ENCODE assay signal across 23 mouse cellular contexts in genomic region chr11:116659027-116659621, GRCm38 (mm10). TPM values are rescaled to one million over a fixed set of nuclear protein-coding genes. Genes with fewer than 3 reads are reported as not detected.
DNase-seq lines count a peak whose midpoint lies in the region; ATAC-seq and TF ChIP-seq lines count a peak whose summit lies in the region.
"Had no signal": no experiment of that assay in that cellular context is flagged by ENCODE, and none has a peak within 500 bp of the region (broad histone marks: within the 10 kb centered on the region; RNA-seq: fewer than 3 reads in every experiment).

No protein-coding gene starts in this region.

- no peak overlapping the region for H3K27ac ChIP-seq in cerebellum, adult 2 months (ENCODE audit: insufficient read depth, low read length)
- H3K27ac ChIP-seq in heart, embryonic 10.5 days, result 0 out of 2 replicates have a peak overlapping the region, but pooled peaks have one; percentile 23
- H3K27ac ChIP-seq in midbrain, embryonic 10.5 days (replicated peaks), result peak overlapping the region; percentile 81
- no peak overlapping the region for H3K27ac ChIP-seq in midbrain, embryonic 14.5 days (replicated peaks; ENCODE audit: low read depth, low read length)
- no peak overlapping the region; the same call in 1 of the 2 replicates for H3K27ac ChIP-seq in liver, embryonic 11.5 days (ENCODE audit: low read depth, low read length)
- H3K27ac ChIP-seq: macrophage had no signal

- H3K4me1 ChIP-seq in cerebellum, adult 2 months (ENCODE audit: control insufficient read depth, insufficient read depth, low read length), result peaks cover 61% of the 10 kb centered on the region
- peaks cover 83% of the 10 kb centered on the region for H3K4me1 ChIP-seq in heart, embryonic 10.5 days
- H3K4me1 ChIP-seq in midbrain, embryonic 10.5 days, result peaks cover 69% of the 10 kb centered on the region
- peaks cover 33% of the 10 kb centered on the region for H3K4me1 ChIP-seq in midbrain, embryonic 14.5 days (ENCODE audit: control insufficient read depth, insufficient read depth, low read length)
- peaks cover 36% of the 10 kb centered on the region for H3K4me1 ChIP-seq in liver, embryonic 11.5 days (replicated peaks; ENCODE audit: control insufficient read depth, insufficient read depth, low read length)

- no peaks in the 10 kb centered on the region for H3K36me3 ChIP-seq in heart, embryonic 10.5 days
- no peaks in the 10 kb centered on the region for H3K36me3 ChIP-seq in midbrain, embryonic 10.5 days
- H3K36me3 ChIP-seq in midbrain, embryonic 14.5 days (ENCODE audit: control insufficient read depth, insufficient read depth, low read length), result no peaks in the 10 kb centered on the region
- no peaks in the 10 kb centered on the region for H3K36me3 ChIP-seq in liver, embryonic 11.5 days (ENCODE audit: control insufficient read depth, insufficient read depth, low read length)
- H3K36me3 ChIP-seq: hindbrain, embryonic 12.5 days; intestine, embryonic 15.5 days; kidney, embryonic 15.5 days; midbrain, embryonic 12.5 days; neural tube, embryonic 15.5 days had no signal

- peak; percentile 44 for DNase-seq in cerebellum, adult 11-12 months
- no peak for DNase-seq in cerebellum, adult 2 months
- no peak for DNase-seq in heart, embryonic 10.5 days (ENCODE audit: low spot score)
- DNase-seq in heart, postnatal 25 days (ENCODE audit: low spot score), result no peak
- DNase-seq in midbrain, embryonic 10.5 days (ENCODE audit: low spot score), result no peak
- DNase-seq in midbrain, embryonic 14.5 days, result no peak
- DNase-seq in liver, embryonic 11.5 days (ENCODE audit: low spot score), result no peak
- DNase-seq: cerebellum, postnatal 14 days; embryo, embryonic 11 days; gastrocnemius, postnatal 25 days; liver; lung, adult 18-20 months; spleen, adult 18-20 months; thymus, postnatal 25 days had no signal

- H3K4me2 ChIP-seq in midbrain, embryonic 14.5 days (ENCODE audit: low read length), result no peak overlapping the region
- no peak overlapping the region for H3K4me2 ChIP-seq in liver, embryonic 11.5 days
- H3K4me2 ChIP-seq: hindbrain, embryonic 12.5 days; neural tube, embryonic 15.5 days had no signal

- no peak for ATAC-seq in midbrain, embryonic 14.5 days (ENCODE audit: low FRiP score, low TSS enrichment)
- no peak for ATAC-seq in liver, embryonic 11.5 days (replicated peaks; ENCODE audit: low FRiP score)
- ATAC-seq in megakaryocyte, adult 5-6 weeks (ENCODE audit: poor library complexity, severe bottlenecking), result no peak
- ATAC-seq: CD4-positive, CD25-positive, alpha-beta regulatory T cell, adult 4 months; forebrain, embryonic 16.5 days had no signal

- 87% methylated on average over 15 of the region's 15 CpGs for WGBS in cerebellum, adult 2 months
- 72% methylated on average over 15 of the region's 15 CpGs for WGBS in heart, embryonic 10.5 days
- 83% methylated on average over 15 of the region's 15 CpGs for WGBS in midbrain, embryonic 10.5 days
- 81% methylated on average over 15 of the region's 15 CpGs for WGBS in midbrain, embryonic 14.5 days
- WGBS in liver, embryonic 11.5 days, result 70% methylated on average over 15 of the region's 15 CpGs

- intact Hi-C loops in heart, postnatal 25 days (cut with DNase I), result no loop called here

- no peaks in the 10 kb centered on the region for H3K27me3 ChIP-seq in cerebellum, adult 2 months (ENCODE audit: control insufficient read depth, insufficient read depth, low read length)
- H3K27me3 ChIP-seq in heart, embryonic 10.5 days (ENCODE audit: insufficient read depth, poor library complexity, severe bottlenecking), result peaks cover 53% of the 10 kb centered on the region
- H3K27me3 ChIP-seq in midbrain, embryonic 10.5 days (ENCODE audit: low read depth, poor library complexity, severe bottlenecking), result peaks cover 69% of the 10 kb centered on the region
- peaks cover 10% of the 10 kb centered on the region; the same call in 1 of the 2 replicates for H3K27me3 ChIP-seq in midbrain, embryonic 14.5 days (ENCODE audit: control insufficient read depth, insufficient read depth, low read length)
- peaks cover 30% of the 10 kb centered on the region for H3K27me3 ChIP-seq in liver, embryonic 11.5 days (replicated peaks; ENCODE audit: control insufficient read depth, insufficient read depth, low read length)

- H3K9ac ChIP-seq in midbrain, embryonic 14.5 days (replicated peaks; ENCODE audit: low read length), result no peak overlapping the region
- no peak overlapping the region for H3K9ac ChIP-seq in liver, embryonic 11.5 days (ENCODE audit: low read depth, low read length)
- H3K9ac ChIP-seq: hindbrain, embryonic 12.5 days; intestine, embryonic 15.5 days; kidney, embryonic 15.5 days; midbrain, embryonic 12.5 days; neural tube, embryonic 15.5 days had no signal

- no peaks in the 10 kb centered on the region for H3K9me3 ChIP-seq in heart, embryonic 10.5 days
- H3K9me3 ChIP-seq in midbrain, embryonic 10.5 days (replicated peaks), result no peaks in the 10 kb centered on the region
- no peaks in the 10 kb centered on the region for H3K9me3 ChIP-seq in midbrain, embryonic 14.5 days (ENCODE audit: control insufficient read depth, low read length)
- no peaks in the 10 kb centered on the region for H3K9me3 ChIP-seq in liver, embryonic 11.5 days (ENCODE audit: control insufficient read depth, low read length)
- H3K9me3 ChIP-seq: hindbrain, embryonic 12.5 days; intestine, embryonic 15.5 days; kidney, embryonic 15.5 days; midbrain, embryonic 12.5 days; neural tube, embryonic 15.5 days had no signal

- TF ChIP-seq POLR2A in cerebellum, adult 2 months (IDR thresholded peaks at IDR 0.05; ENCODE audit: borderline replicate concordance, insufficient read depth, low read length), result no peak

- no peak for TF ChIP-seq CTCF in cerebellum, adult 2 months (IDR thresholded peaks at IDR 0.05; ENCODE audit: borderline replicate concordance, insufficient read depth, low read depth, low read length)

- no peak overlapping the region for H3K4me3 ChIP-seq in cerebellum, adult 2 months (replicated peaks; ENCODE audit: insufficient read depth, low read depth, low read length)
- H3K4me3 ChIP-seq in heart, embryonic 10.5 days, result no peak overlapping the region
- H3K4me3 ChIP-seq in midbrain, embryonic 10.5 days, result no peak overlapping the region
- no peak overlapping the region for H3K4me3 ChIP-seq in midbrain, embryonic 14.5 days (replicated peaks; ENCODE audit: low read depth, low read length)
- H3K4me3 ChIP-seq in liver, embryonic 11.5 days (ENCODE audit: low read depth, low read length), result no peak overlapping the region
- H3K4me3 ChIP-seq: hindbrain, embryonic 12.5 days; intestine, embryonic 15.5 days; kidney, embryonic 15.5 days; midbrain, embryonic 12.5 days; neural tube, embryonic 15.5 days had no signal

RNA-seq across cellular contexts. Expression of gene Cygb, which starts 5.0 kb away (rescaled TPM):
- 105 and 113 TPM in 2 replicates for polyA plus RNA-seq in cerebellum, adult 2 months (2012; rRNA removed)
- 1.0 and 2.8 TPM in 2 replicates for polyA plus RNA-seq in heart, embryonic 10.5 days (2016; fragmentation: Nextera tagmentation; extraction: Ambion mirVana)
- 10 to 100 TPM; 34.8 to 49.8 TPM for total RNA-seq in heart, postnatal 25 days (2021)
- polyA plus RNA-seq in midbrain, embryonic 10.5 days (2016; fragmentation: Nextera tagmentation; extraction: Ambion mirVana), result 2.5 and 2.8 TPM in 2 replicates
- polyA plus RNA-seq in midbrain, embryonic 14.5 days (2014; fragmentation: Nextera tagmentation; extraction: Ambion mirVana), result 19.1 and 24.0 TPM in 2 replicates
- polyA plus RNA-seq in liver, embryonic 11.5 days (2014; fragmentation: Nextera tagmentation; extraction: Ambion mirVana), result 2.0 and 2.5 TPM in 2 replicates
- not detected in 2 replicates for total RNA-seq in megakaryocyte, adult 5-6 weeks (2015)
- not detected in 2 replicates for total RNA-seq in megakaryocyte, adult 5-6 weeks (2017)
- polyA plus RNA-seq: CD4-positive, CD25-positive, alpha-beta regulatory T cell, adult 4 months; macrophage had no signal

RNA-seq across cellular contexts. Expression of gene Prcd, which starts 5.8 kb away (rescaled TPM):
- 13.7 and 14.2 TPM in 2 replicates for polyA plus RNA-seq in cerebellum, adult 2 months (2012; rRNA removed)
- polyA plus RNA-seq in heart, embryonic 10.5 days (2016; fragmentation: Nextera tagmentation; extraction: Ambion mirVana), result 0.60 and 0.78 TPM in 2 replicates
- total RNA-seq in heart, postnatal 25 days (2021), result 1 to 10 TPM; 1.0 to 1.6 TPM
- 0.65 and 0.77 TPM in 2 replicates for polyA plus RNA-seq in midbrain, embryonic 10.5 days (2016; fragmentation: Nextera tagmentation; extraction: Ambion mirVana)
- polyA plus RNA-seq in midbrain, embryonic 14.5 days (2014; fragmentation: Nextera tagmentation; extraction: Ambion mirVana), result 1.6 and 3.3 TPM in 2 replicates
- polyA plus RNA-seq in liver, embryonic 11.5 days (2014; fragmentation: Nextera tagmentation; extraction: Ambion mirVana), result 0.62 and 0.74 TPM in 2 replicates
- 0.80 TPM in 1 of 2 replicates, not detected in the other for total RNA-seq in megakaryocyte, adult 5-6 weeks (2015)
- not detected in 2 replicates for total RNA-seq in megakaryocyte, adult 5-6 weeks (2017)
- polyA plus RNA-seq: CD4-positive, CD25-positive, alpha-beta regulatory T cell, adult 4 months; macrophage had no signal

RNA-seq across cellular contexts. Expression of gene Rhbdf2, which starts 32.3 kb away (rescaled TPM):
- polyA plus RNA-seq in cerebellum, adult 2 months (2012; rRNA removed), result 1.9 and 2.2 TPM in 2 replicates
- polyA plus RNA-seq in heart, embryonic 10.5 days (2016; fragmentation: Nextera tagmentation; extraction: Ambion mirVana), result 6.7 and 8.7 TPM in 2 replicates
- total RNA-seq in heart, postnatal 25 days (2021), result 10 to 100 TPM; 10.6 to 12.8 TPM
- polyA plus RNA-seq in midbrain, embryonic 10.5 days (2016; fragmentation: Nextera tagmentation; extraction: Ambion mirVana), result 2.5 and 3.3 TPM in 2 replicates
- polyA plus RNA-seq in midbrain, embryonic 14.5 days (2014; fragmentation: Nextera tagmentation; extraction: Ambion mirVana), result 0.61 and 0.63 TPM in 2 replicates
- polyA plus RNA-seq in liver, embryonic 11.5 days (2014; fragmentation: Nextera tagmentation; extraction: Ambion mirVana), result 9.9 and 10.6 TPM in 2 replicates
- 20.9 and 21.8 TPM in 2 replicates for total RNA-seq in megakaryocyte, adult 5-6 weeks (2015)
- total RNA-seq in megakaryocyte, adult 5-6 weeks (2017), result 16.2 TPM in 2 replicates

Comparison
In these comparisons a context has a peak if more than half of its experiments do, and no peak if none do; other contexts are left out.
1. H3K27ac ChIP-seq: peak in heart, embryonic 10.5 days (single experiment) and midbrain, embryonic 10.5 days (single experiment); none in cerebellum, adult 2 months (single experiment), midbrain, embryonic 14.5 days (single experiment) and liver, embryonic 11.5 days (single experiment).